Mouse (Mus musculus) MEL (cell line): ENCODE measurements at regions not wholly inside any gene's neighbourhood (a gene's known extent, or its start where the extent isn't known, plus 50 kb on each side); places are given as distances from the start of the nearest gene placed in this dataset.

ENCODE experiments used
- CHD2 ChIP-seq: IDR thresholded peaks from 2 replicates; pipeline ENCODE4 v1.6.1; 2011; ENCODE audit warnings: low read length, improper control_type of control experiment
- CTCF ChIP-seq, 3 experiments: IDR thresholded peaks in 2 of 3; conservative IDR thresholded peaks in 1 of 3; 2 replicates each; pipeline ENCODE4 v1.5.1; 2011 to 2012; ENCODE audit warnings: low read length in 3 of 3, low read depth in 2 of 3, mild to moderate bottlenecking in 2 of 3, improper control_type of control experiment in 1 of 3, inconsistent platforms in 1 of 3, mixed read lengths in 1 of 3, moderate library complexity in 1 of 3; ENCODE audit not compliant: control insufficient read depth in 1 of 3, insufficient read depth in 1 of 3, poor library complexity in 1 of 3, severe bottlenecking in 1 of 3
- EP300 ChIP-seq, 2 experiments: IDR thresholded peaks; 2 replicates each; pipeline ENCODE4 v1.6.1; 2011; ENCODE audit warnings: improper control_type of control experiment in 2 of 2, low read length in 2 of 2, low read depth in 1 of 2, mild to moderate bottlenecking in 1 of 2
- NRF1 ChIP-seq: IDR thresholded peaks from 2 replicates; pipeline ENCODE4 v1.6.1; 2014; ENCODE audit warnings: low read depth, mild to moderate bottlenecking, inconsistent platforms, low read length, improper control_type of control experiment, moderate library complexity; ENCODE audit not compliant: poor library complexity, insufficient read depth, severe bottlenecking
- POLR2A ChIP-seq, 2 experiments: IDR thresholded peaks; 2 replicates each; pipeline ENCODE4 v1.6.1; 2011 to 2012; ENCODE audit warnings: low read length in 2 of 2, mild to moderate bottlenecking in 2 of 2, control low read depth in 1 of 2, improper control_type of control experiment in 1 of 2, low read depth in 1 of 2, moderate library complexity in 1 of 2; ENCODE audit not compliant: control insufficient read depth in 1 of 2, insufficient read depth in 1 of 2, poor library complexity in 1 of 2
- POLR2AphosphoS5 ChIP-seq: IDR thresholded peaks from 2 replicates; pipeline ENCODE4 v1.6.1; 2012; ENCODE audit warnings: low read depth, borderline replicate concordance, mild to moderate bottlenecking, inconsistent platforms, low read length, moderate library complexity, mixed read lengths
- UBTF ChIP-seq: IDR thresholded peaks from 2 replicates; pipeline ENCODE4 v1.6.1; 2012; ENCODE audit warnings: low read depth, mild to moderate bottlenecking, inconsistent platforms, low read length, improper control_type of control experiment, moderate library complexity, borderline replicate concordance; ENCODE audit not compliant: insufficient read depth
- USF1 ChIP-seq: IDR thresholded peaks from 2 replicates; pipeline ENCODE4 v1.6.1; 2014; ENCODE audit warnings: low read depth, mild to moderate bottlenecking, inconsistent platforms, low read length, improper control_type of control experiment, moderate library complexity

GRCm38 (mm10) chr1:177561716-177562588 lies 119.8 kb downstream of the Zbtb18 start:
- TF ChIP-seq CTCF (IDR thresholded peaks at IDR 0.05 in 2 of 3, conservative IDR thresholded peaks at IDR 0.05 in 1 of 3; ENCODE audit: control insufficient read depth in 1 of 3, insufficient read depth in 1 of 3, low read depth in 2 of 3, low read length in 3 of 3, poor library complexity in 1 of 3, severe bottlenecking in 1 of 3), result no peak
- TF ChIP-seq NRF1, result no peak
- TF ChIP-seq POLR2A (IDR thresholded peaks at IDR 0.05; ENCODE audit: control insufficient read depth in 1 of 2, insufficient read depth in 1 of 2, low read depth in 1 of 2, low read length in 2 of 2, poor library complexity in 1 of 2), result no peak
- TF ChIP-seq CHD2, result no peak
- no peak for TF ChIP-seq POLR2AphosphoS5
- TF ChIP-seq USF1, result no peak
- no peak for TF ChIP-seq EP300 (IDR thresholded peaks at IDR 0.05; ENCODE audit: low read depth in 1 of 2, low read length in 2 of 2)
- TF ChIP-seq UBTF, result no peak
